Mouse (Mus musculus) liver, embryonic 14 days (tissue): ENCODE data around the gene Usp53. TPM values are rescaled to one million over a fixed set of nuclear protein-coding genes. Genes with fewer than 3 reads are reported as not detected.

Experiments used
- polyA plus RNA-seq: library from polyadenylated mRNA; depleted of rRNA; stranded (reverse); fragments of >200 nt; gene quantifications from 2 replicates; pipeline ENCODE4 v1.2.3, GENCODE M21; 2012; rRNA removed

Usp53 gene
- polyA plus RNA-seq = 0.85 and 0.99 TPM in 2 replicates

DNA sequence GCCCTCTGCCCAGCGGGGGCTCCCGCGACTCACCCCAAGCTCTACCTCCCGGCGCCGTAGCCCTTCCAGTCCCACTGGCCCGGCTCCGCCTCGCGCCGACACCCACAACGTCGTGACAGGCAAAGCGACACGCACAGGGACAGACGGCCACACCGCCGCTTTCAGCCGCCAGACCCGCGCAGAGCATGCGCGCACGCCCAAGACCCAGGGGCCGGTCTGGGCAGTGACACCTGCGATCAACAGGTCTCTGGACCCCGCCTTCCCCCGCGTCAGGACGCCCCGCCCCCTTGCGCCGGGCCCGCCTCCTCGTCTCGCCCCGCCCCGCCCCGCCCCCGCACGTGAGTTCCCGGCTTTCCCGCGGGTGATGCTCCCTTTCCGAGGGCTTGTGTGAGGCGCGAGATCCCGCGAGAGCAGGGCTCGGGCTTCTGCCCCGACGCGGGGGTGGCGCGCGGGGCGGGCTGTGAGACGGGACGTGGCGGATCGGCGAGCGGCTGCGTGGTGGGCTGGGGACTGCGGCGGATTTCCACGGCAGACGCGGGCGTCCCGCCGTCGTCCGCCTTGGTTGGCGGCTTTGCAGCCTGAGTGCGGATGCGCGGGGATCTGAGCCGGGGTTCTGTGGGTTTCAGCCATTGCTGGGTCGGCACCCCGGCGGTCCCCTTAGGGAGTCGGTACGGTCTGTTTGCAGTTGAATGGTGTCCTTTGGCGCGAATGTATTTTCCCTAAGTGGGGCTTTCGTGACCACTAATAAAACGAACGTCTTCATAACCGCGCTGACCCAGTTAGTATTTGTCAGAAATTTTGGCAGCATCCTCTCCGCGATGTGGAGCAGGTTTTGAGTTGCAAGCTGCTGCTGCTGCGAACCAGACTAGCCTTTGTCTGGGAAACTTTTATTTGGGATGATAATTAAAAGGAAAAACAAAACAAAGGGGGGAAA is at the start of gene Usp53:
Usp53 (minus strand) TSS at position 262 of the 934 bp plus-strand sequence.

GRCm38 (mm10) chr3:122924009-122924914 is 60.0 kb downstream of the Usp53 start, which contains the start of gene 1810037I17Rik:
Gene 1810037I17Rik, plus strand, starts transcription at chr3:122924203.

DNA sequence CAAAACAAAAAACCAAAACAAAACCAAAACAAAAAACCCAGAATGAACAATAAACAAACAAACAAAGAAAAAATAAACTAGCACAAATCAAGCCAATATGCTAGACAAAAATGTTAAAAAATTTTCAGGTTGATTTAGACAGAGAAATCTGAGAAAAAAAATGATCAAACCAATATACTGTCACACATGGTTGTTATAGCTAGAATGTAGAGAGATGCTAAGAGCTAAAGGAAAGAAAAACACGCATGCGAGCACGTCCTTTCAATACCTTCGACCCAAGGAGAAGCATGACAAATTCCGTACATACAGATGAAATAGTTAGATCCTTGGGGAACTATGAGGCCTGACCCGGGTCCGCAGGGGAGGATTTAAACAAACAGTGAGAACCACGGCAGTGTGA is 65.0 kb downstream of the Usp53 start, which contains the start of gene Gm10959:
Gm10959 (minus strand) TSS at position 101 of the 400 bp plus-strand sequence.

DNA sequence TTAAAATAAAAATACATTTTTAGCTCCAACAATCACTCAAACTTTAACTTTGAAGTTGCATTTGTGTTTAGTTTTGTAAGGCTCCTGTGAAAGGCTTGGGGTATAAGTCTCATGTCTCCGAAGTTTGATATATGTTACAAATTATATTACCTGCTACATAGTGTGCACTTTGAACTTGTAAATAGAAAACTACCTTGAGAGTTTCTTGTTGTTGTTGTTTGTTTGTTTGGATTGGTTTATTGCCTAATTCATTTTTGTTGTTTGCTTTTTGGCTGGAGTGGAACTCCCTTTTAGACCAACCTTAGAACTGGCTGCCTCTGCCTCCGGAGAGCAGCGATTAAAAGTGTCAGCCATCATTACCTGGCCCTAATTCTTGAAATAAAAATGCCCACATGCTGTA is 89.5 kb downstream of the Usp53 start, which contains the start of gene Fabp2:
Fabp2 (plus strand) TSS at position 301 of the 400 bp plus-strand sequence.

Other genes starting within 250 kb of the Usp53 start
- gene Fabp2, start 89.4 kb downstream of the Usp53 start, polyA plus RNA-seq = 9.2 and 9.4 TPM in 2 replicates
- not detected in 2 replicates for gene Gm10959, start 65.2 kb downstream of the Usp53 start, polyA plus RNA-seq
- gene 1810037I17Rik, start 60.3 kb downstream of the Usp53 start, polyA plus RNA-seq = 40.2 and 40.8 TPM in 2 replicates
- 0.02 and 0.67 TPM in 2 replicates for gene Myoz2, start 50.5 kb upstream of the Usp53 start, polyA plus RNA-seq